ENCODE assay signal across 8 mouse cellular contexts in the genomic region with DNA sequence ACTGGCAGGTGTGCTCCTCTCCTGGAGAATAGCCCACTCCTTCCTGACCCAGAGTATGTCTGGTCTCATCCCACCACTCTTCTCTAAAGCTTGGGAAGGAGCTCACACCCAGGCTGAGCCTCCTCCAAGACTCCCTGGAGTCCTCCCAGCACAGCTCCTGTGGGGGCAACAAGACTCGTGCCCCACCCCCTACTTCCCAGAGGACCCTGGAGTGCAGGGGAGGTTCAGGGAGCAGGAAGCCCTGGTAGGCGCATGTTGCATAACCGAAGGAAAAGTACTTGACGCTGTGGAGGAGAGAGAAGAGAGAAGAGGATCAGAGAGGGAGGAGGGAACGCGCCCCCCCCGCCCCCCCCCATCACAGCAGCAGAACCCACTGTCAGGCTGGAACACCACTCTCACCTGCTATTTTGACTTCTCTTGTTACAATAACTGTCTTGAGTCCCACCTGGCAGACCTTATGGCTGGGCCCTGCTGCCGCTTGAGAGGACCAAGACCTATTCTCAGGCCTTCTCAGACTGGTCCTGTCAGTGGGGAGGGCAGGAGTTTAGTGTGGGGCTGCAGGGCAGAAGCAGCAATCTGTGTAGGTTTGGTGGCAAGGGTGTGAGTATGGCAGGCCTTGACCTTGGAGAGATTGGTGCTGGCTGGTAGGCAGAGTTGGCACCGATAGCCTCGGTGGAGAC. TPM values are rescaled to one million over a fixed set of nuclear protein-coding genes. Genes with fewer than 3 reads are reported as not detected.
A peak's percentile ranks its signal among the peaks of the same experiment; 100 is the strongest.
DNase-seq lines count a peak whose midpoint lies in the region; ATAC-seq lines count a peak whose summit lies in the region.

No protein-coding gene starts in this region.

- no peak overlapping the region for H3K4me3 ChIP-seq in liver, embryonic 11.5 days (ENCODE audit: low read depth, low read length)
- no peak overlapping the region for H3K4me3 ChIP-seq in liver, embryonic 12.5 days
- no peak overlapping the region for H3K4me3 ChIP-seq in liver, embryonic 16.5 days (ENCODE audit: low read depth, low read length)
- H3K4me3 ChIP-seq in stomach, embryonic 14.5 days (ENCODE audit: low read depth, low read length), result no peak overlapping the region

- peaks cover 3% of the 10 kb centered on the region for H3K4me1 ChIP-seq in liver, embryonic 11.5 days (replicated peaks; ENCODE audit: control insufficient read depth, insufficient read depth, low read length)
- peaks cover 7% of the 10 kb centered on the region for H3K4me1 ChIP-seq in liver, embryonic 12.5 days
- no peaks in the 10 kb centered on the region; the same call in 1 of the 2 replicates for H3K4me1 ChIP-seq in liver, embryonic 16.5 days (ENCODE audit: control insufficient read depth, low read depth, low read length)
- H3K4me1 ChIP-seq in stomach, embryonic 14.5 days (ENCODE audit: control insufficient read depth, insufficient read depth, low read length), result peaks cover 27% of the 10 kb centered on the region

- 0 out of 2 replicates have a peak, but pooled peaks have one; percentile 7 for ATAC-seq in liver, embryonic 11.5 days (replicated peaks; ENCODE audit: low FRiP score)
- ATAC-seq in liver, embryonic 12.5 days, result no peak
- 0 out of 2 replicates have a peak, but pooled peaks have one; percentile 3 for ATAC-seq in liver, embryonic 16.5 days (ENCODE audit: low read depth)
- ATAC-seq in stomach, embryonic 14.5 days (ENCODE audit: insufficient number of reproducible peaks, insufficient read depth, low FRiP score, low read depth), result no peak

- no peaks in the 10 kb centered on the region for H3K27me3 ChIP-seq in liver, embryonic 11.5 days (replicated peaks; ENCODE audit: control insufficient read depth, insufficient read depth, low read length)
- no peaks in the 10 kb centered on the region for H3K27me3 ChIP-seq in liver, embryonic 12.5 days (replicated peaks)
- H3K27me3 ChIP-seq in liver, embryonic 16.5 days (ENCODE audit: control insufficient read depth, insufficient read depth, low read depth, low read length), result no peaks in the 10 kb centered on the region
- H3K27me3 ChIP-seq in stomach, embryonic 14.5 days (ENCODE audit: control insufficient read depth, insufficient read depth, low read length), result no peaks in the 10 kb centered on the region

- no peak overlapping the region for H3K27ac ChIP-seq in liver, embryonic 11.5 days (ENCODE audit: low read depth, low read length)
- no peak overlapping the region for H3K27ac ChIP-seq in liver, embryonic 12.5 days
- no peak overlapping the region for H3K27ac ChIP-seq in liver, embryonic 16.5 days (ENCODE audit: low read length)
- peak overlapping the region; percentile 30; the same call in 1 of the 2 replicates for H3K27ac ChIP-seq in stomach, embryonic 14.5 days (ENCODE audit: low read length)

- no peaks in the 10 kb centered on the region for H3K36me3 ChIP-seq in liver, embryonic 11.5 days (ENCODE audit: control insufficient read depth, insufficient read depth, low read length)
- peaks cover 13% of the 10 kb centered on the region for H3K36me3 ChIP-seq in liver, embryonic 12.5 days
- H3K36me3 ChIP-seq in liver, embryonic 16.5 days (ENCODE audit: control insufficient read depth, insufficient read depth), result no peaks in the 10 kb centered on the region
- peaks cover 4% of the 10 kb centered on the region for H3K36me3 ChIP-seq in stomach, embryonic 14.5 days (ENCODE audit: control insufficient read depth, insufficient read depth, low read length)

- H3K9me3 ChIP-seq in liver, embryonic 11.5 days (ENCODE audit: control insufficient read depth, low read length), result no peaks in the 10 kb centered on the region
- no peaks in the 10 kb centered on the region for H3K9me3 ChIP-seq in liver, embryonic 12.5 days (replicated peaks)
- H3K9me3 ChIP-seq in liver, embryonic 16.5 days (replicated peaks; ENCODE audit: control insufficient read depth, low read length), result no peaks in the 10 kb centered on the region
- H3K9me3 ChIP-seq in stomach, embryonic 14.5 days (ENCODE audit: control insufficient read depth, low read depth, low read length), result no peaks in the 10 kb centered on the region

- H3K9ac ChIP-seq in liver, embryonic 11.5 days (ENCODE audit: low read depth, low read length), result no peak overlapping the region
- no peak overlapping the region for H3K9ac ChIP-seq in liver, embryonic 12.5 days
- no peak overlapping the region for H3K9ac ChIP-seq in liver, embryonic 16.5 days (ENCODE audit: low read depth, low read length)
- H3K9ac ChIP-seq in stomach, embryonic 14.5 days (replicated peaks; ENCODE audit: low read depth, low read length), result no peak overlapping the region; the same call in 1 of the 2 replicates

- peak overlapping the region; percentile 33 for H3K4me2 ChIP-seq in liver, embryonic 11.5 days
- no peak overlapping the region for H3K4me2 ChIP-seq in liver, embryonic 12.5 days
- H3K4me2 ChIP-seq in liver, embryonic 16.5 days (ENCODE audit: low read depth, low read length), result no peak overlapping the region
- peak overlapping the region; percentile 22; the same call in 1 of the 2 replicates for H3K4me2 ChIP-seq in stomach, embryonic 14.5 days (replicated peaks; ENCODE audit: low read depth, low read length)

- peak; percentile 42 to 65 for DNase-seq in adrenal gland, adult (ENCODE audit: inconsistent age in 2 of 2, low spot score in 1 of 2)
- DNase-seq in adrenal gland, postnatal 10 days, result no peak
- no peak for DNase-seq in liver, embryonic 11.5 days (ENCODE audit: low spot score)
- no peak for DNase-seq in Muller cell, postnatal 12 days (ENCODE audit: inconsistent ontology term)
- no peak for DNase-seq in cerebellum, adult 11 months

- WGBS in liver, embryonic 11.5 days, result 58% methylated on average over 10 of the region's 10 CpGs
- 63% methylated on average over 10 of the region's 10 CpGs for WGBS in liver, embryonic 12.5 days (ENCODE audit: insufficient replicate concordance)
- WGBS in liver, embryonic 16.5 days (ENCODE audit: insufficient replicate concordance), result 50% methylated on average over 10 of the region's 10 CpGs
- WGBS in stomach, embryonic 14.5 days, result 43% methylated on average over 10 of the region's 10 CpGs

RNA-seq across cellular contexts. Expression of gene Baiap2, which starts 48.2 kb away (rescaled TPM):
- total RNA-seq in adrenal gland, postnatal 10 days (2021), result 10 to 100 TPM; 18.9 to 21.3 TPM
- 9.7 and 10.2 TPM in 2 replicates for polyA plus RNA-seq in liver, embryonic 11.5 days (2014; fragmentation: Nextera tagmentation; extraction: Ambion mirVana)
- polyA plus RNA-seq in liver, embryonic 12.5 days (2016; fragmentation: Nextera tagmentation; extraction: Ambion mirVana), result 6.2 and 7.0 TPM in 2 replicates
- polyA plus RNA-seq in liver, embryonic 16.5 days (2015; fragmentation: Nextera tagmentation; extraction: Ambion mirVana), result 8.1 and 10.1 TPM in 2 replicates
- 27.6 and 28.0 TPM in 2 replicates for polyA plus RNA-seq in stomach, embryonic 14.5 days (2014; fragmentation: Nextera tagmentation; extraction: Ambion mirVana)

RNA-seq across cellular contexts. Expression of gene Aatk, which starts 56.2 kb away (rescaled TPM):
- 10 to 100 TPM; 16.3 to 23.5 TPM for total RNA-seq in adrenal gland, postnatal 10 days (2021)
- polyA plus RNA-seq in liver, embryonic 11.5 days (2014; fragmentation: Nextera tagmentation; extraction: Ambion mirVana), result 0.74 and 0.86 TPM in 2 replicates
- 0.37 and 0.49 TPM in 2 replicates for polyA plus RNA-seq in liver, embryonic 12.5 days (2016; fragmentation: Nextera tagmentation; extraction: Ambion mirVana)
- polyA plus RNA-seq in liver, embryonic 16.5 days (2015; fragmentation: Nextera tagmentation; extraction: Ambion mirVana), result 0.48 and 0.67 TPM in 2 replicates
- polyA plus RNA-seq in stomach, embryonic 14.5 days (2014; fragmentation: Nextera tagmentation; extraction: Ambion mirVana), result 3.5 and 4.1 TPM in 2 replicates

Comparison
In these comparisons a context has a peak if more than half of its experiments do, and no peak if none do; other contexts are left out.
1. DNase-seq: peak in adrenal gland, adult (2 of 2); none in adrenal gland, postnatal 10 days (single experiment), liver, embryonic 11.5 days (single experiment), Muller cell, postnatal 12 days (single experiment) and cerebellum, adult 11 months (single experiment).
2. ATAC-seq: peak in liver, embryonic 11.5 days (single experiment) and liver, embryonic 16.5 days (single experiment); none in liver, embryonic 12.5 days (single experiment) and stomach, embryonic 14.5 days (single experiment).
3. H3K4me2 ChIP-seq: peak in liver, embryonic 11.5 days (single experiment) and stomach, embryonic 14.5 days (single experiment); none in liver, embryonic 12.5 days (single experiment) and liver, embryonic 16.5 days (single experiment).